Mouse (Mus musculus): Measurements from ENCODE around the gene Mpz. TPM values are rescaled to one million over a fixed set of nuclear protein-coding genes. Genes with fewer than 3 reads are reported as not detected.

Mpz gene
- polyA plus RNA-seq, 1 experiment: 0.47 TPM

- Histone ChIP-seq H3K4me1 (ENCODE audit: control insufficient read depth, insufficient read depth, insufficient read length) (peaks cover 6% of the 10 kb centered on the region), H3K27ac (ENCODE audit: insufficient read depth, low read length) (no peak overlapping the region), H3K36me3 (ENCODE audit: control insufficient read depth, insufficient read depth, low read length) (no peaks in the 10 kb centered on the region), H3K27me3 (ENCODE audit: control insufficient read depth, insufficient read depth, low read length) (no peaks in the 10 kb centered on the region), H3K4me3 (ENCODE audit: extremely low read depth, insufficient read depth, insufficient read length) (no peak overlapping the region)
- 4% methylated on average over 7 of the region's 7 CpGs for WGBS
- DNase-seq (ENCODE audit: low read depth in 1 of 2, low spot score in 2 of 2): peak; percentile 43 to 50
- TF ChIP-seq POLR2A (IDR thresholded peaks at IDR 0.05; ENCODE audit: low read depth, low read length) (no peak), CTCF (IDR thresholded peaks at IDR 0.05; ENCODE audit: extremely low read depth, insufficient read depth, insufficient read length, insufficient replicate concordance) (peak; percentile 8; the same call in 1 of the 2 replicates)
Observed at GRCm38 (mm10) chr1:171184314-171184713, 33.8 kb downstream of the Mpz start.

- no peak for DNase-seq (ENCODE audit: low read depth in 1 of 2, low spot score in 2 of 2)
- TF ChIP-seq POLR2A (IDR thresholded peaks at IDR 0.05; ENCODE audit: low read depth, low read length) (no peak), CTCF (IDR thresholded peaks at IDR 0.05; ENCODE audit: extremely low read depth, insufficient read depth, insufficient read length, insufficient replicate concordance) (no peak)
- H3K27me3 ChIP-seq (ENCODE audit: control insufficient read depth, insufficient read depth, low read length): no peaks in the 10 kb centered on the region
- 91% methylated on average over 8 of the region's 8 CpGs for WGBS
- no peak overlapping the region for H3K27ac ChIP-seq (ENCODE audit: insufficient read depth, low read length)
- H3K4me1 ChIP-seq (ENCODE audit: control insufficient read depth, insufficient read depth, insufficient read length): peaks cover 6% of the 10 kb centered on the region
- no peak overlapping the region for H3K4me3 ChIP-seq (ENCODE audit: extremely low read depth, insufficient read depth, insufficient read length)
- no peaks in the 10 kb centered on the region for H3K36me3 ChIP-seq (ENCODE audit: control insufficient read depth, insufficient read depth, low read length)
Observed at GRCm38 (mm10) chr1:171185655-171186054, 35.1 kb downstream of the Mpz start.

GRCm38 (mm10) chr1:171187851-171188700, 37.6 kb downstream of the Mpz start:
- H3K4me1 ChIP-seq (ENCODE audit: control insufficient read depth, insufficient read depth, insufficient read length): peaks cover 6% of the 10 kb centered on the region
- WGBS: 33% methylated on average over 13 of the region's 13 CpGs

GRCm38 (mm10) chr1:171189046-171189445, 38.5 kb downstream of the Mpz start:
- no peak overlapping the region for H3K27ac ChIP-seq (ENCODE audit: insufficient read depth, low read length)
- TF ChIP-seq CTCF (IDR thresholded peaks at IDR 0.05; ENCODE audit: extremely low read depth, insufficient read depth, insufficient read length, insufficient replicate concordance) (no peak), POLR2A (IDR thresholded peaks at IDR 0.05; ENCODE audit: low read depth, low read length) (no peak)
- no peaks in the 10 kb centered on the region for H3K36me3 ChIP-seq (ENCODE audit: control insufficient read depth, insufficient read depth, low read length)
- no peak overlapping the region for H3K4me3 ChIP-seq (ENCODE audit: extremely low read depth, insufficient read depth, insufficient read length)
- H3K4me1 ChIP-seq (ENCODE audit: control insufficient read depth, insufficient read depth, insufficient read length): peaks cover 2% of the 10 kb centered on the region
- H3K27me3 ChIP-seq (ENCODE audit: control insufficient read depth, insufficient read depth, low read length): no peaks in the 10 kb centered on the region
- DNase-seq (ENCODE audit: low read depth in 1 of 2, low spot score in 2 of 2): no peak
- 73% methylated on average over 8 of the region's 8 CpGs for WGBS

More at GRCm38 (mm10) chr1:171187851-171188700, 37.6 kb downstream of the Mpz start:
- no peak for DNase-seq (ENCODE audit: low read depth in 1 of 2, low spot score in 2 of 2)
- Histone ChIP-seq H3K27me3 (ENCODE audit: control insufficient read depth, insufficient read depth, low read length) (no peaks in the 10 kb centered on the region), H3K27ac (ENCODE audit: insufficient read depth, low read length) (no peak overlapping the region), H3K4me3 (ENCODE audit: extremely low read depth, insufficient read depth, insufficient read length) (no peak overlapping the region), H3K36me3 (ENCODE audit: control insufficient read depth, insufficient read depth, low read length) (no peaks in the 10 kb centered on the region)
- TF ChIP-seq CTCF (IDR thresholded peaks at IDR 0.05; ENCODE audit: extremely low read depth, insufficient read depth, insufficient read length, insufficient replicate concordance) (no peak), POLR2A (IDR thresholded peaks at IDR 0.05; ENCODE audit: low read depth, low read length) (no peak)

GRCm38 (mm10) chr1:171189476-171190114, 39.1 kb downstream of the Mpz start:
- H3K4me3 ChIP-seq (ENCODE audit: extremely low read depth, insufficient read depth, insufficient read length): no peak overlapping the region
- no peaks in the 10 kb centered on the region for H3K27me3 ChIP-seq (ENCODE audit: control insufficient read depth, insufficient read depth, low read length)
- H3K27ac ChIP-seq (ENCODE audit: insufficient read depth, low read length): no peak overlapping the region
- no peaks in the 10 kb centered on the region for H3K4me1 ChIP-seq (ENCODE audit: control insufficient read depth, insufficient read depth, insufficient read length)
- H3K36me3 ChIP-seq (ENCODE audit: control insufficient read depth, insufficient read depth, low read length): no peaks in the 10 kb centered on the region
- no peak for DNase-seq (ENCODE audit: low read depth in 1 of 2, low spot score in 2 of 2)
- 83% methylated on average over 14 of the region's 14 CpGs for WGBS
- TF ChIP-seq CTCF (IDR thresholded peaks at IDR 0.05; ENCODE audit: extremely low read depth, insufficient read depth, insufficient read length, insufficient replicate concordance) (no peak), POLR2A (IDR thresholded peaks at IDR 0.05; ENCODE audit: low read depth, low read length) (no peak)

- H3K36me3 ChIP-seq (ENCODE audit: control insufficient read depth, insufficient read depth, low read length): no peaks in the 10 kb centered on the region
- no peak overlapping the region for H3K4me3 ChIP-seq (ENCODE audit: extremely low read depth, insufficient read depth, insufficient read length)
- DNase-seq (ENCODE audit: low read depth in 1 of 2, low spot score in 2 of 2): no peak
- no peak overlapping the region for H3K27ac ChIP-seq (ENCODE audit: insufficient read depth, low read length)
- H3K27me3 ChIP-seq (ENCODE audit: control insufficient read depth, insufficient read depth, low read length): peaks cover 5% of the 10 kb centered on the region; the same call in 1 of the 2 replicates
- 93% methylated on average over 9 of the region's 9 CpGs for WGBS
- H3K4me1 ChIP-seq (ENCODE audit: control insufficient read depth, insufficient read depth, insufficient read length): peaks cover 5% of the 10 kb centered on the region; the same call in 1 of the 2 replicates
- TF ChIP-seq CTCF (IDR thresholded peaks at IDR 0.05; ENCODE audit: extremely low read depth, insufficient read depth, insufficient read length, insufficient replicate concordance) (no peak), POLR2A (IDR thresholded peaks at IDR 0.05; ENCODE audit: low read depth, low read length) (no peak)
Observed at GRCm38 (mm10) chr1:171190832-171191231, 40.3 kb downstream of the Mpz start.
